Mouse (Mus musculus): ENCODE results near the gene Smok3b.
"Not testable (repeated sequence)": the region's sequence is repeated elsewhere in the genome, so short reads cannot be mapped to it uniquely, and the experiment has no call there.

Smok3b gene

GRCm38 (mm10) chr5:138020961-138021479, at the start of gene Smok3b, which contains the start of gene Smok3a:
Smok3b (plus strand) TSS chr5:138021429.
Smok3a (plus strand) TSS chr5:138021261.
- not testable (repeated sequence) for DNase-seq (ENCODE audit: low read depth, low spot score)

GRCm38 (mm10) chr5:137973161-137973560, 48.1 kb upstream of the Smok3b start:
- DNase-seq (ENCODE audit: low read depth, low spot score): peak; percentile 68

- peak; percentile 62 for DNase-seq (ENCODE audit: low read depth, low spot score)
Measured at GRCm38 (mm10) chr5:137973738-137974137, 47.5 kb upstream of the Smok3b start.

- DNase-seq (ENCODE audit: low read depth, low spot score): no peak
Measured at GRCm38 (mm10) chr5:137974724-137975123, 46.5 kb upstream of the Smok3b start.

- DNase-seq (ENCODE audit: low read depth, low spot score): no peak
Measured at GRCm38 (mm10) chr5:137975434-137975833, 45.8 kb upstream of the Smok3b start.

- DNase-seq (ENCODE audit: low read depth, low spot score): no peak
Measured at GRCm38 (mm10) chr5:137977291-137977690, 43.9 kb upstream of the Smok3b start.

GRCm38 (mm10) chr5:137979081-137979480, 42.1 kb upstream of the Smok3b start:
- DNase-seq (ENCODE audit: low read depth, low spot score): no peak

- DNase-seq (ENCODE audit: low read depth, low spot score): peak; percentile 40
Measured at GRCm38 (mm10) chr5:137981300-137981699, 39.9 kb upstream of the Smok3b start, which contains the start of gene Azgp1. Azgp1 (plus strand) TSS chr5:137981520.

GRCm38 (mm10) chr5:137986351-137986750, 34.9 kb upstream of the Smok3b start:
- no peak for DNase-seq (ENCODE audit: low read depth, low spot score)

- DNase-seq (ENCODE audit: low read depth, low spot score): no peak
Measured at GRCm38 (mm10) chr5:138009437-138009836, 11.8 kb upstream of the Smok3b start.

GRCm38 (mm10) chr5:138012382-138012781, 8.8 kb upstream of the Smok3b start:
- DNase-seq (ENCODE audit: low read depth, low spot score): no peak

GRCm38 (mm10) chr5:138016530-138016929, 4.7 kb upstream of the Smok3b start:
- no peak for DNase-seq (ENCODE audit: low read depth, low spot score)

- DNase-seq (ENCODE audit: low read depth, low spot score): no peak
Measured at GRCm38 (mm10) chr5:138016997-138017396, 4.2 kb upstream of the Smok3b start.

GRCm38 (mm10) chr5:138019577-138019976, 1.7 kb upstream of the Smok3b start:
- DNase-seq (ENCODE audit: low read depth, low spot score): not testable (repeated sequence)

GRCm38 (mm10) chr5:138052894-138053293, 31.7 kb downstream of the Smok3b start, which contains the start of gene Smok3c:
Smok3c (plus strand) TSS chr5:138053194.
- DNase-seq (ENCODE audit: low read depth, low spot score): not testable (repeated sequence)

- no peak for DNase-seq (ENCODE audit: low read depth, low spot score)
Measured at GRCm38 (mm10) chr5:138073803-138074202, 52.6 kb downstream of the Smok3b start.

- DNase-seq (ENCODE audit: low read depth, low spot score): no peak
Measured at GRCm38 (mm10) chr5:138075684-138076083, 54.5 kb downstream of the Smok3b start.

- DNase-seq (ENCODE audit: low read depth, low spot score): no peak
Measured at GRCm38 (mm10) chr5:138076148-138076547, 54.9 kb downstream of the Smok3b start.

- DNase-seq (ENCODE audit: low read depth, low spot score): no peak
Measured at GRCm38 (mm10) chr5:138080456-138080855, 59.2 kb downstream of the Smok3b start.

GRCm38 (mm10) chr5:138081446-138081845, 60.2 kb downstream of the Smok3b start:
- DNase-seq (ENCODE audit: low read depth, low spot score): no peak

GRCm38 (mm10) chr5:138083318-138083900, 62.2 kb downstream of the Smok3b start:
- no peak for DNase-seq (ENCODE audit: low read depth, low spot score)

GRCm38 (mm10) chr5:138083936-138084335, 62.7 kb downstream of the Smok3b start:
- no peak for DNase-seq (ENCODE audit: low read depth, low spot score)

GRCm38 (mm10) chr5:138084507-138084906, 63.3 kb downstream of the Smok3b start:
- peak; percentile 18 for DNase-seq (ENCODE audit: low read depth, low spot score)
